Mouse (Mus musculus) bone marrow macrophage, adult 2 months (primary cell): ENCODE data around the gene Tut7.

Experiments
- CTCF ChIP-seq: IDR thresholded peaks from 2 replicates; pipeline ENCODE4 v1.5.1; 2012; ENCODE audit warnings: low read depth, mild to moderate bottlenecking, low read length, moderate library complexity
- POLR2A ChIP-seq: IDR thresholded peaks from 2 replicates; pipeline ENCODE4 v1.6.1; 2012; ENCODE audit warnings: mild to moderate bottlenecking, low read depth, low read length, borderline replicate concordance

DNA sequence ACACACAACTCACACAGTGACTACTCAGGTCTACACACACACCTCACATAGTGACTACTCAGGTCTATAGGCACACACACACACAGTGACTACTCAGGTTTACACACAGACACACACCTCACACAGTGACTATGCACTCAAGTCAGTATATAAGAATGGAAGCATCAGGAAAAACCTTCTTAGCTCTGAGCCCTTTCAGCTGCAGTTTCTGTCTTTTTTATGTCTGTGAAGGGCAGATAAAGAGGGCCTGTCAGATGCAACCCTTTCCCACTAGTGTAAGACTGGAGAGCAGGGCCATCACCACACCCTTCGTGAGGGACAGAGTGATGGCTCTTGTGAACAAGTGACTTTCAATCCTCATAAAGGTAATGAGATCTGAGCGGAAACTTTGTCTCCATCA is 84.5 kb downstream of the Tut7 start:
- TF ChIP-seq CTCF = no peak
- TF ChIP-seq POLR2A = no peak
